Mouse (Mus musculus): Measurements from ENCODE around the gene Ska2. TPM values are rescaled to one million over a fixed set of nuclear protein-coding genes. Genes with fewer than 3 reads are reported as not detected.

The Ska2 gene
- 42.4 and 47.5 TPM in 2 replicates for total RNA-seq (2017)

GRCm38 (mm10) chr11:87108755-87109518, at the start of gene Ska2:
TSS of gene Ska2 (plus strand) at chr11:87109234.
- ATAC-seq (replicated peaks in 1 of 2; ENCODE audit: insufficient read depth in 1 of 2, low FRiP score in 2 of 2, low TSS enrichment in 1 of 2, low read depth in 1 of 2, poor library complexity in 2 of 2, severe bottlenecking in 2 of 2) = peak; percentile 95 to 97

- no peak for ATAC-seq (replicated peaks in 1 of 2; ENCODE audit: insufficient read depth in 1 of 2, low FRiP score in 2 of 2, low TSS enrichment in 1 of 2, low read depth in 1 of 2, poor library complexity in 2 of 2, severe bottlenecking in 2 of 2)
Measured at GRCm38 (mm10) chr11:87060410-87060809, 48.6 kb upstream of the Ska2 start.

- ATAC-seq (replicated peaks in 1 of 2; ENCODE audit: insufficient read depth in 1 of 2, low FRiP score in 2 of 2, low TSS enrichment in 1 of 2, low read depth in 1 of 2, poor library complexity in 2 of 2, severe bottlenecking in 2 of 2) = no peak
Measured at GRCm38 (mm10) chr11:87062087-87062486, 46.9 kb upstream of the Ska2 start.

GRCm38 (mm10) chr11:87073343-87073865, 35.6 kb upstream of the Ska2 start:
- peak; percentile 48 to 52; a peak in 3 of 4 replicates for ATAC-seq (replicated peaks in 1 of 2; ENCODE audit: insufficient read depth in 1 of 2, low FRiP score in 2 of 2, low TSS enrichment in 1 of 2, low read depth in 1 of 2, poor library complexity in 2 of 2, severe bottlenecking in 2 of 2)

- ATAC-seq (replicated peaks in 1 of 2; ENCODE audit: insufficient read depth in 1 of 2, low FRiP score in 2 of 2, low TSS enrichment in 1 of 2, low read depth in 1 of 2, poor library complexity in 2 of 2, severe bottlenecking in 2 of 2) = peak; percentile 95 to 98
Measured at GRCm38 (mm10) chr11:87073866-87074440, 35.1 kb upstream of the Ska2 start, which contains the start of gene Gdpd1. TSS of gene Gdpd1 (minus strand) at chr11:87074062.

GRCm38 (mm10) chr11:87083712-87084111, 25.3 kb upstream of the Ska2 start:
- no peak for ATAC-seq (replicated peaks in 1 of 2; ENCODE audit: insufficient read depth in 1 of 2, low FRiP score in 2 of 2, low TSS enrichment in 1 of 2, low read depth in 1 of 2, poor library complexity in 2 of 2, severe bottlenecking in 2 of 2)

GRCm38 (mm10) chr11:87085461-87085860, 23.6 kb upstream of the Ska2 start:
- ATAC-seq (replicated peaks in 1 of 2; ENCODE audit: insufficient read depth in 1 of 2, low FRiP score in 2 of 2, low TSS enrichment in 1 of 2, low read depth in 1 of 2, poor library complexity in 2 of 2, severe bottlenecking in 2 of 2) = no peak

- ATAC-seq (replicated peaks in 1 of 2; ENCODE audit: insufficient read depth in 1 of 2, low FRiP score in 2 of 2, low TSS enrichment in 1 of 2, low read depth in 1 of 2, poor library complexity in 2 of 2, severe bottlenecking in 2 of 2) = peak; percentile 96 to 99
Measured at GRCm38 (mm10) chr11:87086290-87086984, 22.6 kb upstream of the Ska2 start, which contains the start of gene Smg8. TSS of gene Smg8 (minus strand) at chr11:87086774.

- no peak for ATAC-seq (replicated peaks in 1 of 2; ENCODE audit: insufficient read depth in 1 of 2, low FRiP score in 2 of 2, low TSS enrichment in 1 of 2, low read depth in 1 of 2, poor library complexity in 2 of 2, severe bottlenecking in 2 of 2)
Measured at GRCm38 (mm10) chr11:87087142-87087541, 21.9 kb upstream of the Ska2 start.

- no peak for ATAC-seq (replicated peaks in 1 of 2; ENCODE audit: insufficient read depth in 1 of 2, low FRiP score in 2 of 2, low TSS enrichment in 1 of 2, low read depth in 1 of 2, poor library complexity in 2 of 2, severe bottlenecking in 2 of 2)
Measured at GRCm38 (mm10) chr11:87108409-87108754, 652 bp upstream of the Ska2 start, which contains the start of gene Prr11. TSS of gene Prr11 (minus strand) at chr11:87108708.

- ATAC-seq (replicated peaks in 1 of 2; ENCODE audit: insufficient read depth in 1 of 2, low FRiP score in 2 of 2, low TSS enrichment in 1 of 2, low read depth in 1 of 2, poor library complexity in 2 of 2, severe bottlenecking in 2 of 2) = no peak
Measured at GRCm38 (mm10) chr11:87109519-87110171, 611 bp downstream of the Ska2 start.

GRCm38 (mm10) chr11:87110172-87110909, 1.3 kb downstream of the Ska2 start:
- ATAC-seq (replicated peaks in 1 of 2; ENCODE audit: insufficient read depth in 1 of 2, low FRiP score in 2 of 2, low TSS enrichment in 1 of 2, low read depth in 1 of 2, poor library complexity in 2 of 2, severe bottlenecking in 2 of 2) = no peak

- ATAC-seq (replicated peaks in 1 of 2; ENCODE audit: insufficient read depth in 1 of 2, low FRiP score in 2 of 2, low TSS enrichment in 1 of 2, low read depth in 1 of 2, poor library complexity in 2 of 2, severe bottlenecking in 2 of 2) = no peak
Measured at GRCm38 (mm10) chr11:87121864-87122263, 12.8 kb downstream of the Ska2 start.

- no peak for ATAC-seq (replicated peaks in 1 of 2; ENCODE audit: insufficient read depth in 1 of 2, low FRiP score in 2 of 2, low TSS enrichment in 1 of 2, low read depth in 1 of 2, poor library complexity in 2 of 2, severe bottlenecking in 2 of 2)
Measured at GRCm38 (mm10) chr11:87125562-87125961, 16.5 kb downstream of the Ska2 start.

- no peak for ATAC-seq (replicated peaks in 1 of 2; ENCODE audit: insufficient read depth in 1 of 2, low FRiP score in 2 of 2, low TSS enrichment in 1 of 2, low read depth in 1 of 2, poor library complexity in 2 of 2, severe bottlenecking in 2 of 2)
Measured at GRCm38 (mm10) chr11:87126281-87126823, 17.3 kb downstream of the Ska2 start.
